Mouse (Mus musculus) midbrain, postnatal 0 days (tissue): ENCODE measurements around the gene Ormdl3. TPM values are rescaled to one million over a fixed set of nuclear protein-coding genes. Genes with fewer than 3 reads are reported as not detected.
A peak's percentile ranks its signal among the peaks of the same experiment; 100 is the strongest.

Source experiments
- ATAC-seq: fragments of 200-750 bp; cut with Nextera tagmentation; 2 replicates; pipeline ENCODE4 v1.8.0; 2017; ENCODE audit warnings: moderate number of reproducible peaks, mild to moderate bottlenecking, moderate TSS enrichment, moderate library complexity; ENCODE audit not compliant: low FRiP score
- DNase-seq: peaks from one replicate; pipeline ENCODE4 v3.0.0-alpha.2; 2015; ENCODE audit warnings: low spot score
- H3K27ac ChIP-seq: fragments of 300-500 bp; sonication (generic); 2 replicates; pipeline ENCODE4 v1.5.1; 2014; ENCODE audit warnings: low read depth, mild to moderate bottlenecking, low read length, mixed read lengths
- H3K27me3 ChIP-seq: fragments of 300-500 bp; sonication (generic); 2 replicates; pipeline ENCODE4 v1.6.1; 2014; ENCODE audit warnings: low read length, control low read depth, mixed read lengths; ENCODE audit not compliant: insufficient read depth
- H3K36me3 ChIP-seq: fragments of 300-500 bp; sonication (generic); 2 replicates; pipeline ENCODE4 v1.6.1; 2014; ENCODE audit warnings: low read length, control low read depth, mixed read lengths; ENCODE audit not compliant: insufficient read depth
- H3K4me1 ChIP-seq: fragments of 300-500 bp; sonication (generic); 2 replicates; pipeline ENCODE4 v1.6.1; 2014; ENCODE audit warnings: mild to moderate bottlenecking, control low read depth, antibody characterized with exemption, low read length, mixed read lengths; ENCODE audit not compliant: insufficient read depth
- H3K4me2 ChIP-seq: fragments of 300-500 bp; sonication (generic); 2 replicates; pipeline ENCODE4 v1.6.1; 2014; ENCODE audit warnings: low read depth, mild to moderate bottlenecking, low read length, mixed read lengths; ENCODE audit not compliant: poor library complexity, severe bottlenecking
- H3K4me3 ChIP-seq: fragments of 300-500 bp; sonication (generic); 2 replicates; pipeline ENCODE4 v1.5.1; 2014; ENCODE audit warnings: low read depth, mild to moderate bottlenecking, low read length, moderate library complexity
- H3K9ac ChIP-seq: fragments of 300-500 bp; sonication (generic); replicated peaks from 2 replicates; pipeline ENCODE4 v1.6.1; 2014; ENCODE audit warnings: mild to moderate bottlenecking, low read length, moderate library complexity, mixed read lengths; ENCODE audit not compliant: poor library complexity, severe bottlenecking
- H3K9me3 ChIP-seq: fragments of 300-500 bp; sonication (generic); 2 replicates; pipeline ENCODE4 v1.6.1; 2016; ENCODE audit warnings: low read length, control low read depth
- CTCF ChIP-seq: IDR thresholded peaks from 2 replicates; pipeline ENCODE4 v1.5.1; 2016; ENCODE audit warnings: antibody characterized with exemption, mild to moderate bottlenecking
- WGBS: fragments of 180-500 bp; shearing (Covaris S2); extraction: QIAGEN DNeasy Blood & Tissue Kit; methylation state at CpG from one replicate; pipeline ENCODE4 v1.1.7; 2014; 5-methylcytosine and 5-hydroxymethylcytosine counted together
- polyA plus RNA-seq: library from polyadenylated mRNA; unstranded; fragments of >200 nt; fragmentation: Nextera tagmentation; extraction: Ambion mirVana; gene quantifications from 2 replicates; pipeline ENCODE4 v1.2.1, GENCODE M21; 2015
- total RNA-seq: library from RNA; depleted of rRNA; stranded (reverse); fragments of >200 nt; gene quantifications from 2 replicates; pipeline ENCODE4 v1.2.3, GENCODE M21; 2014

Gene Ormdl3
- total and polyA plus RNA-seq, 2 experiments from 2014 or later: 111 to 115 TPM

DNA sequence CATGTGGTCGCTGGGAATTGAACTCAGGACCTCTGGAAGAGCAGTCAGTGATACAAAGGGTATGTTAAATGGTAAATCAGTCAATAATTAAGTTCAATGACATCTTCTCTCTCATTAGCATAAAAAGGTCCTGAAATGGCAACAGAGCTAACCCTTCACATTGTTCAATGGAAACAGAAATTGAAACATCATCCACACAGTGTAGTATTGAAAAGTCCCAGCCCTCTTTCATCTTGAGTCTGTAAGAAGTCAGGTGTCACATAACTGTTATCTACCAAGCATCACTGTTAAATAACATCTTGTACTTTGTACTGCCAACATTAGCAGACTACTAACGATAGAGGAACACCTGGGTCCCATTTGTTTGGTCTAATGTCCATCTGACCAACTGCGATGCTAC is 24.1 kb downstream of the Ormdl3 start:
- 80% methylated on average over 3 of the region's 3 CpGs for WGBS

DNA sequence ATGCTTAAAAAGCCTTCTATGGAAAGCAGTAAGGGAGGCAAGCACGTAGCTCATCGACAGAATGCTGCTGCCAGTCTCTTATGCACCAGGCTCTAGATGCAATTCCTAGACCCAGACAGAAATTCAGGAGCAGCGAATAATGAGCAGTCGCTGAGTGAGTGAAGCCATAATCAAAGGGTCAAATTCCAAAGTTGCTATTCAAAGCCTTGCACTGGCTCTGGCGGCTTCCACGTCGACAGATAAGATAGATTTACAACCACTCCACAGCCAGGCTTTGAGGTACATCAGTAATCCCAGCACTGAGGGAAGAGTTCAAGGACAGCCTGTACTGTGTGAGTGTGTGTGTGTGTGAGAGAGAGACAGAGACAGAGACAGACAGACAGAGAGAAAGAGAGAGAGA is 26.2 kb downstream of the Ormdl3 start:
- H3K36me3 ChIP-seq: no peaks in the 10 kb centered on the region
- no peak for TF ChIP-seq CTCF
- no peak overlapping the region for H3K4me3 ChIP-seq
- H3K27ac ChIP-seq: no peak overlapping the region
- no peak overlapping the region for H3K9ac ChIP-seq
- DNase-seq (no peak), ATAC-seq (no peak)
- no peaks in the 10 kb centered on the region for H3K4me1 ChIP-seq
- 37% methylated on average over 7 of the region's 7 CpGs for WGBS
- no peaks in the 10 kb centered on the region for H3K27me3 ChIP-seq
- no peak overlapping the region for H3K4me2 ChIP-seq
- H3K9me3 ChIP-seq: no peaks in the 10 kb centered on the region

More for the DNA sequence above, 24.1 kb downstream of the Ormdl3 start:
- Histone ChIP-seq H3K4me1 (no peaks in the 10 kb centered on the region), H3K27ac (no peak overlapping the region), H3K27me3 (no peaks in the 10 kb centered on the region), H3K4me3 (no peak overlapping the region), H3K36me3 (no peaks in the 10 kb centered on the region), H3K4me2 (no peak overlapping the region), H3K9me3 (no peaks in the 10 kb centered on the region), H3K9ac (no peak overlapping the region)
- DNase-seq: no peak
- no peak for ATAC-seq
- TF ChIP-seq CTCF: no peak

DNA sequence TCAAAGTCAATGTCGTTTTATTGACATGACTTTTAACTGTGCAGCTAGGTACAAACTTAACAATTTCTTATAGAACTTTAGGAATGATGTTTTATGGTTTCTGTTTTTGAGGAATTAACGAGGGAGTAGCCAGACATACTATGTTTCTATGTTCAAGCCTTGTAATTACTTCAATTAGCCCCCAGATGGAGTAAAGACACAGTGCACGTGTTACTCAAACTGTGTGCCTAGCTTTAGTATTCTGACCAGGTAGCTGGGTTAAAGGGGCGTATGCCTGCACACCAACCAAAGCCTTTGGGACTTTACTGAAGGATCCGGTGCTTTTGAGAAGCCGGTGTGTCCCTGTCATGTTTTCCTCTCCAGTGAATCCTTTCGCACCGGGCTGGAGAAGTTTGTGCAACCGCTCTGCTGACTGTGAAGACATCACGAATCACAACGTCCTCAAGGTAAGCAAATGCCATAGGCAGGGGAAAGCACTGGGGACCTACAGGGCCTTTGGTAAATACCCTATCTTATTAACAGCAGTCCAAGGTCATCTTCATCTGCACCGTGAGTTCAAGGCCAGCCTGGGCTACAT is 32.0 kb downstream of the Ormdl3 start:
- ATAC-seq (no peak), DNase-seq (peak; percentile 26)
- Histone ChIP-seq H3K4me2 (no peak overlapping the region), H3K9ac (no peak overlapping the region), H3K4me3 (no peak overlapping the region), H3K4me1 (no peaks in the 10 kb centered on the region; the same call in 1 of the 2 replicates), H3K9me3 (no peaks in the 10 kb centered on the region), H3K27me3 (peaks cover 1% of the 10 kb centered on the region; the same call in 1 of the 2 replicates), H3K27ac (no peak overlapping the region), H3K36me3 (no peaks in the 10 kb centered on the region)
- TF ChIP-seq CTCF: peak; percentile 61
- 64% methylated on average over 12 of the region's 12 CpGs for WGBS

- no peak overlapping the region for H3K9ac ChIP-seq
- H3K4me1 ChIP-seq: no peaks in the 10 kb centered on the region; the same call in 1 of the 2 replicates
- no peak for TF ChIP-seq CTCF
- H3K27me3 ChIP-seq: peaks cover 13% of the 10 kb centered on the region
- H3K27ac ChIP-seq: no peak overlapping the region
- no peaks in the 10 kb centered on the region for H3K9me3 ChIP-seq
- DNase-seq (no peak), ATAC-seq (no peak)
- no peak overlapping the region for H3K4me2 ChIP-seq
- WGBS: 92% methylated on average over 4 of the region's 4 CpGs
- H3K36me3 ChIP-seq: no peaks in the 10 kb centered on the region
- H3K4me3 ChIP-seq: no peak overlapping the region
These were observed 33.2 kb downstream of the Ormdl3 start for GRCm38 (mm10) chr11:98553966-98554365.

GRCm38 (mm10) chr11:98550975-98551828 is 36.0 kb downstream of the Ormdl3 start, which contains the start of gene Zpbp2:
Zpbp2 (plus strand) TSS chr11:98551097.
- peak within 1 kb of the TSS; percentile 82 for H3K4me2 ChIP-seq
- no peaks in the 10 kb centered on the region; the same call in 1 of the 2 replicates for H3K4me1 ChIP-seq
- no peaks in the 10 kb centered on the region for H3K9me3 ChIP-seq
- under 1% methylated on average over 46 of the region's 51 CpGs for WGBS
- DNase-seq: peak; percentile 93
- peak within 1 kb of the TSS; percentile 81 for H3K27ac ChIP-seq
- TF ChIP-seq CTCF: no peak
- peak within 1 kb of the TSS; percentile 74 for H3K9ac ChIP-seq
- H3K4me3 ChIP-seq: peak within 1 kb of the TSS; percentile 61
- ATAC-seq: peak; percentile 96
- H3K36me3 ChIP-seq: no peaks in the 10 kb centered on the region
- peaks cover 29% of the 10 kb centered on the region for H3K27me3 ChIP-seq
